Mouse (Mus musculus) liver, adult 2 months (tissue): Measurements from ENCODE around the gene Nde1. TPM values are rescaled to one million over a fixed set of nuclear protein-coding genes. Genes with fewer than 3 reads are reported as not detected.
A peak's percentile ranks its signal among the peaks of the same experiment; 100 is the strongest.

Source experiments
- DNase-seq: peaks from one replicate; pipeline ENCODE4 v3.0.0-alpha.2; 2011; ENCODE audit warnings: low read depth, low spot score; ENCODE audit errors: extremely low read depth
- H3K27ac ChIP-seq: fragments of 200-500 bp; replicated peaks from 2 replicates; pipeline ENCODE4 v1.5.1; 2012; ENCODE audit warnings: low read depth, mild to moderate bottlenecking, control low read depth, inconsistent platforms, low read length; ENCODE audit not compliant: insufficient read depth
- H3K27me3 ChIP-seq: fragments of 200-500 bp; 2 replicates; pipeline ENCODE4 v1.6.1; 2012; ENCODE audit warnings: mild to moderate bottlenecking, moderate library complexity, low read length, inconsistent platforms; ENCODE audit not compliant: control insufficient read depth, insufficient read depth
- H3K36me3 ChIP-seq: fragments of 200-500 bp; 2 replicates; pipeline ENCODE4 v1.6.1; 2012; ENCODE audit warnings: low read length, inconsistent platforms; ENCODE audit not compliant: control insufficient read depth, insufficient read depth
- H3K4me1 ChIP-seq: fragments of 200-500 bp; 2 replicates; pipeline ENCODE4 v1.6.1; 2011; ENCODE audit warnings: low read length; ENCODE audit not compliant: control insufficient read depth, insufficient read depth
- H3K4me3 ChIP-seq: fragments of 200-500 bp; 2 replicates; pipeline ENCODE4 v1.5.1; 2011; ENCODE audit warnings: low read depth, mild to moderate bottlenecking, control low read depth, low read length, moderate library complexity; ENCODE audit not compliant: insufficient read depth
- H3K79me2 ChIP-seq: fragments of 200-500 bp; 2 replicates; pipeline ENCODE4 v1.6.1; 2012; ENCODE audit warnings: inconsistent platforms, mild to moderate bottlenecking, low read length, moderate library complexity; ENCODE audit not compliant: control insufficient read depth, insufficient read depth
- H3K9ac ChIP-seq: fragments of 200-500 bp; 2 replicates; pipeline ENCODE4 v1.6.1; 2012; ENCODE audit warnings: low read depth, mild to moderate bottlenecking, control low read depth, inconsistent platforms, low read length
- CTCF ChIP-seq: fragments of 200-500 bp; IDR thresholded peaks from 2 replicates; pipeline ENCODE4 v1.5.1; 2011; ENCODE audit warnings: low read depth, low read length, control low read depth
- POLR2A ChIP-seq: fragments of 200-500 bp; IDR thresholded peaks from 2 replicates; pipeline ENCODE4 v1.6.1; 2011; ENCODE audit warnings: low read length, control low read depth; ENCODE audit not compliant: insufficient read depth; ENCODE audit errors: extremely low read depth
- WGBS: fragments of 180-500 bp; shearing (Covaris S2); methylation state at CpG from one replicate; pipeline ENCODE4 v1.1.7; 2018; 5-methylcytosine and 5-hydroxymethylcytosine counted together
- polyA plus RNA-seq: library from polyadenylated mRNA; depleted of rRNA; stranded (reverse); fragments of >200 nt; gene quantifications from 2 replicates; pipeline ENCODE4 v1.2.3, GENCODE M21; 2012; rRNA removed
- total RNA-seq: library from RNA; depleted of rRNA; stranded (reverse); fragments of >200 nt; gene quantifications from 2 replicates; pipeline ENCODE4 v1.2.3, GENCODE M21; 2014; rRNA removed

Nde1 gene
- total RNA-seq (9.4 and 12.3 TPM in 2 replicates), polyA plus RNA-seq (14.4 and 14.5 TPM in 2 replicates)

- peak within 1 kb of the TSS; percentile 84 for H3K4me3 ChIP-seq
- TF ChIP-seq CTCF (no peak), POLR2A (peak; percentile 77)
Observed at GRCm38 (mm10) chr16:14162988-14163416, at the start of gene Nde1, which contains the start of gene Marf1. Nde1 (plus strand) TSS chr16:14163275. Marf1 (minus strand) TSS chr16:14163351.

DNA sequence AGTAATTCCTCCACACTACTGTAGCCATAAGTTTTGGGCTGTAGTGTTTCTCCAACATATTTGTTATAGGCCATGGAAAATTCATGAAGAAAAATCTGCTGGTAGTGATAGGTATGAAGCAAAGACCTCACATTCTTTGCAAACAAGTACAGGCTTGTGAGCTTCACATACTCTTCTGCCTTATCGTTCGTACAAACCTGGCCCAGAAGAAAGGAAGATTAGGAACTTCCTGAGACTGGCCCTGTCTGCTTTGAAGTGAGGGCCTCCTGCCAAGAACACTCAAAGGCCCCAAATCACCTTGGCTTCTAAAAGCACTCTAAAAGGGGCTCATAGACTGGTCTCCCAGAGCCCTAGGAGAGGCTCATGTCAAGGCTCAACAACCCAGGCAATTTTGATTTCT, 45.8 kb upstream of the Nde1 start:
- no peak overlapping the region for H3K9ac ChIP-seq
- 77% methylated on average over 2 of the region's 2 CpGs for WGBS
- peaks cover 75% of the 10 kb centered on the region for H3K36me3 ChIP-seq
- no peak for DNase-seq
- no peak overlapping the region for H3K27ac ChIP-seq
- TF ChIP-seq CTCF (no peak), POLR2A (no peak)
- H3K27me3 ChIP-seq = no peaks in the 10 kb centered on the region
- no peaks in the 10 kb centered on the region for H3K4me1 ChIP-seq
- H3K4me3 ChIP-seq = no peak overlapping the region
- no peaks in the 10 kb centered on the region for H3K79me2 ChIP-seq

More at GRCm38 (mm10) chr16:14162988-14163416, at the start of gene Nde1, which contains the start of gene Marf1:
- Histone ChIP-seq H3K27ac (peak within 1 kb of the TSS; percentile 93), H3K9ac (peak within 1 kb of the TSS; percentile 84), H3K36me3 (no peaks in the 10 kb centered on the region), H3K4me1 (peaks cover 10% of the 10 kb centered on the region), H3K79me2 (peaks cover 16% of the 10 kb centered on the region), H3K27me3 (no peaks in the 10 kb centered on the region)
- peak; percentile 87 for DNase-seq
- WGBS = under 1% methylated on average over 43 of the region's 43 CpGs

DNA sequence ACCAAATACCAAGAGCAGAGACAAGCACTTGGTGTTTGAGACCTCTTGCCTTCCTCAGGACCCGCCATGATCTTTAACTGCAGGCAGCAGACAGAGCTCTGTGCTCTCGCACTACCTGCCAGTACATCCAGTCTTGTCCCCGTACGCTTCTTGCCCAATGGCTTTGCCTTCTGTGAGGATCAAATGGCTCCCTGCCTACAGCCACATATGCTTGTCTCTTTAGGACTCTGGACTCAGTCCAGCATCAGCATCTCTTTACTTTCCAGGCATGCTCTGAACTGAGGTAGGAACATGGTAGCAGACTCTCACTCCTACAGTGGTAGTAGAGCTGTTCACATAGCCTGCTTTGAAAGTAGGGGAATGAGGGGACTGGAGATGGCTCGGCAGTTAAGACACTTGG, 42.1 kb upstream of the Nde1 start:
- H3K4me1 ChIP-seq = no peaks in the 10 kb centered on the region
- no peak overlapping the region for H3K27ac ChIP-seq
- over 99% methylated on average over 5 of the region's 5 CpGs for WGBS
- H3K36me3 ChIP-seq = peaks cover 83% of the 10 kb centered on the region
- DNase-seq = no peak
- H3K4me3 ChIP-seq = no peak overlapping the region
- H3K27me3 ChIP-seq = no peaks in the 10 kb centered on the region
- no peaks in the 10 kb centered on the region for H3K79me2 ChIP-seq
- no peak overlapping the region for H3K9ac ChIP-seq
- TF ChIP-seq POLR2A = no peak
- TF ChIP-seq CTCF = no peak

GRCm38 (mm10) chr16:14121563-14121962, 41.5 kb upstream of the Nde1 start:
- TF ChIP-seq POLR2A (no peak), CTCF (no peak)
- Histone ChIP-seq H3K4me3 (no peak overlapping the region), H3K4me1 (no peaks in the 10 kb centered on the region), H3K9ac (no peak overlapping the region), H3K27me3 (no peaks in the 10 kb centered on the region), H3K27ac (no peak overlapping the region), H3K79me2 (no peaks in the 10 kb centered on the region), H3K36me3 (peaks cover 83% of the 10 kb centered on the region)
- DNase-seq = no peak
- 98% methylated on average over 7 of the region's 7 CpGs for WGBS

- H3K9ac ChIP-seq = no peak overlapping the region
- no peak overlapping the region for H3K27ac ChIP-seq
- peaks cover 81% of the 10 kb centered on the region for H3K36me3 ChIP-seq
- H3K4me3 ChIP-seq = no peak overlapping the region
- no peak for TF ChIP-seq POLR2A
- no peak for TF ChIP-seq CTCF
- DNase-seq = no peak
- H3K79me2 ChIP-seq = no peaks in the 10 kb centered on the region
- H3K4me1 ChIP-seq = no peaks in the 10 kb centered on the region
- H3K27me3 ChIP-seq = no peaks in the 10 kb centered on the region
Observed at GRCm38 (mm10) chr16:14122586-14122985, 40.5 kb upstream of the Nde1 start.

GRCm38 (mm10) chr16:14123901-14124300, 39.2 kb upstream of the Nde1 start:
- Histone ChIP-seq H3K4me1 (no peaks in the 10 kb centered on the region), H3K27me3 (no peaks in the 10 kb centered on the region), H3K36me3 (peaks cover 90% of the 10 kb centered on the region), H3K79me2 (no peaks in the 10 kb centered on the region), H3K27ac (no peak overlapping the region), H3K4me3 (no peak overlapping the region), H3K9ac (no peak overlapping the region)
- DNase-seq = no peak
- TF ChIP-seq CTCF = no peak
- TF ChIP-seq POLR2A = no peak
- 93% methylated on average over 2 of the region's 2 CpGs for WGBS
